Mouse (Mus musculus): ENCODE data around the gene Chat.

GRCm38 (mm10) chr14:32508105-32508835 lies 42.5 kb upstream of the Chat start:
- TF ChIP-seq GATA1 (IDR thresholded peaks at IDR 0.05; ENCODE audit: borderline replicate concordance, low read length) (no peak), FLI1 (IDR thresholded peaks at IDR 0.05; ENCODE audit: low read length) (no peak)

All from megakaryocyte, embryonic 14.5 days (primary cell).